Mouse (Mus musculus) embryo, embryonic 9.5 days (tissue): Measurements from ENCODE around the gene Amelx.

Experiments
- DNase-seq: peaks from one replicate; pipeline ENCODE4 v3.0.0-alpha.2; 2017; ENCODE audit errors: extremely low spot score

Gene Amelx

GRCm38 (mm10) chrX:169187100-169187499 is at the start of gene Amelx:
Gene Amelx, minus strand, starts transcription at chrX:169187200.
- DNase-seq, result no peak

- DNase-seq, result no peak
Observed at GRCm38 (mm10) chrX:169222357-169223062, 35.5 kb upstream of the Amelx start.

GRCm38 (mm10) chrX:169220064-169220463 is 33.1 kb upstream of the Amelx start:
- DNase-seq, result no peak

- DNase-seq, result no peak
Observed at GRCm38 (mm10) chrX:169210019-169210418, 23.0 kb upstream of the Amelx start.

- no peak for DNase-seq
Observed at GRCm38 (mm10) chrX:169178634-169179033, 8.4 kb downstream of the Amelx start.

- DNase-seq, result no peak
Observed at GRCm38 (mm10) chrX:169173796-169174195, 13.2 kb downstream of the Amelx start.

- no peak for DNase-seq
Observed at GRCm38 (mm10) chrX:169170981-169171380, 16.0 kb downstream of the Amelx start.

- no peak for DNase-seq
Observed at GRCm38 (mm10) chrX:169158385-169158784, 28.6 kb downstream of the Amelx start.

- no peak for DNase-seq
Observed at GRCm38 (mm10) chrX:169153805-169154204, 33.2 kb downstream of the Amelx start.

- DNase-seq, result no peak
Observed at GRCm38 (mm10) chrX:169140467-169140866, 46.5 kb downstream of the Amelx start.

GRCm38 (mm10) chrX:169139758-169140157 is 47.2 kb downstream of the Amelx start:
- no peak for DNase-seq
